Mouse (Mus musculus): Measurements from ENCODE around the gene A3galt2. TPM values are rescaled to one million over a fixed set of nuclear protein-coding genes. Genes with fewer than 3 reads are reported as not detected.

Gene A3galt2
- polyA plus RNA-seq, 1 experiment from 2014 or later = 0.53 TPM

GRCm38 (mm10) chr4:128729033-128729708, 26.0 kb upstream of the A3galt2 start:
- Histone ChIP-seq H3K9ac (peak overlapping the region; percentile 100), H3K9me3 (no peaks in the 10 kb centered on the region), H3K4me1 (replicated peaks) (peaks cover 81% of the 10 kb centered on the region), H3K27ac (peak overlapping the region; percentile 96), H3K36me3 (peaks cover 8% of the 10 kb centered on the region), H3K4me2 (peak overlapping the region; percentile 83), H3K27me3 (no peaks in the 10 kb centered on the region), H3K4me3 (peak overlapping the region; percentile 99)
- WGBS = 5% methylated on average over 15 of the region's 15 CpGs
- ATAC-seq (ENCODE audit: low FRiP score) = no peak

GRCm38 (mm10) chr4:128729709-128730037, 25.5 kb upstream of the A3galt2 start:
- H3K36me3 ChIP-seq = peaks cover 8% of the 10 kb centered on the region
- WGBS = 15% methylated on average over 5 of the region's 5 CpGs
- H3K4me3 ChIP-seq = peak overlapping the region; percentile 99
- peak overlapping the region; percentile 100 for H3K9ac ChIP-seq
- H3K9me3 ChIP-seq = no peaks in the 10 kb centered on the region
- H3K4me2 ChIP-seq = peak overlapping the region; percentile 83
- peaks cover 83% of the 10 kb centered on the region for H3K4me1 ChIP-seq (replicated peaks)
- H3K27ac ChIP-seq = peak overlapping the region; percentile 96
- H3K27me3 ChIP-seq = no peaks in the 10 kb centered on the region
- no peak for ATAC-seq (ENCODE audit: low FRiP score)

- H3K4me1 ChIP-seq (replicated peaks) = peaks cover 85% of the 10 kb centered on the region
- WGBS = 43% methylated on average over 6 of the region's 6 CpGs
- no peak for ATAC-seq (ENCODE audit: low FRiP score)
- peak overlapping the region; percentile 83 for H3K4me2 ChIP-seq
- H3K27ac ChIP-seq = peak overlapping the region; percentile 96
- no peaks in the 10 kb centered on the region for H3K9me3 ChIP-seq
- H3K4me3 ChIP-seq = peak overlapping the region; percentile 99
- no peaks in the 10 kb centered on the region for H3K27me3 ChIP-seq
- peak overlapping the region; percentile 100 for H3K9ac ChIP-seq
- H3K36me3 ChIP-seq = peaks cover 10% of the 10 kb centered on the region
These were observed 24.9 kb upstream of the A3galt2 start for GRCm38 (mm10) chr4:128730271-128730670.

GRCm38 (mm10) chr4:128732794-128733193, 22.4 kb upstream of the A3galt2 start:
- Histone ChIP-seq H3K36me3 (peaks cover 19% of the 10 kb centered on the region), H3K9me3 (no peaks in the 10 kb centered on the region), H3K27ac (peak overlapping the region; percentile 89; the same call in 1 of the 2 replicates), H3K27me3 (no peaks in the 10 kb centered on the region), H3K9ac (no peak overlapping the region), H3K4me2 (no peak overlapping the region; the same call in 1 of the 2 replicates), H3K4me1 (replicated peaks) (peaks cover 92% of the 10 kb centered on the region), H3K4me3 (no peak overlapping the region)
- WGBS = 43% methylated on average over 5 of the region's 5 CpGs
- ATAC-seq (ENCODE audit: low FRiP score) = no peak

- no peaks in the 10 kb centered on the region for H3K9me3 ChIP-seq
- H3K9ac ChIP-seq = peak overlapping the region; percentile 67
- peak overlapping the region; percentile 41 for H3K4me2 ChIP-seq
- peak overlapping the region; percentile 89 for H3K27ac ChIP-seq
- H3K4me1 ChIP-seq (replicated peaks) = peaks cover 97% of the 10 kb centered on the region
- H3K4me3 ChIP-seq = 0 out of 2 replicates have a peak overlapping the region, but pooled peaks have one; percentile 2
- 30% methylated on average over 6 of the region's 6 CpGs for WGBS
- ATAC-seq (ENCODE audit: low FRiP score) = no peak
- H3K27me3 ChIP-seq = no peaks in the 10 kb centered on the region
- peaks cover 24% of the 10 kb centered on the region for H3K36me3 ChIP-seq
These were observed 21.7 kb upstream of the A3galt2 start for GRCm38 (mm10) chr4:128733496-128733895.

- ATAC-seq (ENCODE audit: low FRiP score) = peak; percentile 65
- no peaks in the 10 kb centered on the region for H3K27me3 ChIP-seq
- peak overlapping the region; percentile 89 for H3K27ac ChIP-seq
- peak overlapping the region; percentile 2; the same call in 1 of the 2 replicates for H3K4me3 ChIP-seq
- 16% methylated on average over 5 of the region's 5 CpGs for WGBS
- H3K36me3 ChIP-seq = peaks cover 24% of the 10 kb centered on the region
- peak overlapping the region; percentile 41 for H3K4me2 ChIP-seq
- peaks cover 90% of the 10 kb centered on the region for H3K4me1 ChIP-seq (replicated peaks)
- no peaks in the 10 kb centered on the region for H3K9me3 ChIP-seq
- H3K9ac ChIP-seq = peak overlapping the region; percentile 67
These were observed 20.9 kb upstream of the A3galt2 start for GRCm38 (mm10) chr4:128734217-128734616.

- H3K27ac ChIP-seq = peak overlapping the region; percentile 89
- ATAC-seq (ENCODE audit: low FRiP score) = 0 out of 2 replicates have a peak, but pooled peaks have one; percentile 8
- H3K4me2 ChIP-seq = peak overlapping the region; percentile 41
- H3K9ac ChIP-seq = peak overlapping the region; percentile 67
- H3K36me3 ChIP-seq = peaks cover 24% of the 10 kb centered on the region
- WGBS = 72% methylated on average over 18 of the region's 18 CpGs
- no peaks in the 10 kb centered on the region for H3K27me3 ChIP-seq
- H3K9me3 ChIP-seq = no peaks in the 10 kb centered on the region
- H3K4me3 ChIP-seq = no peak overlapping the region
- H3K4me1 ChIP-seq (replicated peaks) = peaks cover 83% of the 10 kb centered on the region
These were observed 20.2 kb upstream of the A3galt2 start for GRCm38 (mm10) chr4:128734721-128735671.

GRCm38 (mm10) chr4:128737137-128737589, 18.0 kb upstream of the A3galt2 start:
- H3K9ac ChIP-seq = peak overlapping the region; percentile 60
- H3K27me3 ChIP-seq = no peaks in the 10 kb centered on the region
- peak overlapping the region; percentile 89 for H3K27ac ChIP-seq
- no peaks in the 10 kb centered on the region for H3K9me3 ChIP-seq
- peaks cover 80% of the 10 kb centered on the region for H3K4me1 ChIP-seq (replicated peaks)
- H3K36me3 ChIP-seq = peaks cover 23% of the 10 kb centered on the region
- ATAC-seq (ENCODE audit: low FRiP score) = peak; percentile 50; the same call in 1 of the 2 replicates
- 7% methylated on average over 6 of the region's 6 CpGs for WGBS
- no peak overlapping the region for H3K4me3 ChIP-seq
- H3K4me2 ChIP-seq = peak overlapping the region; percentile 38

GRCm38 (mm10) chr4:128737825-128738610, 17.1 kb upstream of the A3galt2 start:
- H3K4me3 ChIP-seq = no peak overlapping the region
- peaks cover 80% of the 10 kb centered on the region for H3K4me1 ChIP-seq (replicated peaks)
- H3K9me3 ChIP-seq = no peaks in the 10 kb centered on the region
- H3K27ac ChIP-seq = peak overlapping the region; percentile 89
- H3K9ac ChIP-seq = peak overlapping the region; percentile 39; the same call in 1 of the 2 replicates
- peak overlapping the region; percentile 13 for H3K4me2 ChIP-seq
- H3K27me3 ChIP-seq = no peaks in the 10 kb centered on the region
- WGBS = 57% methylated on average over 14 of the region's 14 CpGs
- ATAC-seq (ENCODE audit: low FRiP score) = no peak
- H3K36me3 ChIP-seq = peaks cover 24% of the 10 kb centered on the region

- ATAC-seq (ENCODE audit: low FRiP score) = no peak
- Histone ChIP-seq H3K4me3 (no peak overlapping the region), H3K4me1 (replicated peaks) (peaks cover 57% of the 10 kb centered on the region), H3K36me3 (peaks cover 47% of the 10 kb centered on the region), H3K4me2 (no peak overlapping the region), H3K9ac (no peak overlapping the region), H3K27ac (no peak overlapping the region; the same call in 1 of the 2 replicates), H3K27me3 (no peaks in the 10 kb centered on the region), H3K9me3 (no peaks in the 10 kb centered on the region)
- 79% methylated on average over 1 of the region's 1 CpGs for WGBS
These were observed 14.3 kb upstream of the A3galt2 start for GRCm38 (mm10) chr4:128740878-128741277.

- 39% methylated on average over 5 of the region's 5 CpGs for WGBS
- peak overlapping the region; percentile 69; the same call in 1 of the 2 replicates for H3K27ac ChIP-seq
- peak overlapping the region; percentile 39; the same call in 1 of the 2 replicates for H3K9ac ChIP-seq
- H3K4me1 ChIP-seq (replicated peaks) = peaks cover 48% of the 10 kb centered on the region
- H3K27me3 ChIP-seq = no peaks in the 10 kb centered on the region
- ATAC-seq (ENCODE audit: low FRiP score) = no peak
- H3K9me3 ChIP-seq = no peaks in the 10 kb centered on the region
- H3K4me3 ChIP-seq = no peak overlapping the region
- peaks cover 52% of the 10 kb centered on the region for H3K36me3 ChIP-seq
- no peak overlapping the region for H3K4me2 ChIP-seq
These were observed 13.3 kb upstream of the A3galt2 start for GRCm38 (mm10) chr4:128741906-128742305.
